In genomic region chr8:48458373-48458772, GRCm38 (mm10) we compare ENCODE assay signal across 8 mouse cellular contexts.
A peak's percentile ranks its signal among the peaks of the same experiment; 100 is the strongest.
DNase-seq lines count a peak whose midpoint lies in the region; ATAC-seq lines count a peak whose summit lies in the region.

No protein-coding gene starts in this region.

- H3K4me3 ChIP-seq in forebrain, embryonic 10.5 days: no peak overlapping the region

- 16% methylated on average over 5 of the region's 5 CpGs for WGBS in forebrain, embryonic 10.5 days

- ATAC-seq in frontal cortex, adult (ENCODE audit: low TSS enrichment): peak; percentile 41; the same call in 1 of the 2 replicates

- peak overlapping the region; percentile 62 for H3K27ac ChIP-seq in forebrain, embryonic 10.5 days

- no peaks in the 10 kb centered on the region for H3K36me3 ChIP-seq in forebrain, embryonic 10.5 days (replicated peaks)

- H3K9me3 ChIP-seq in forebrain, embryonic 10.5 days: no peaks in the 10 kb centered on the region

- intact Hi-C loops in heart, postnatal 10 days (cut with DNase I): no loop called here
- intact Hi-C loops in heart, postnatal 36 days (cut with DNase I): no loop called here

- no peak for DNase-seq in frontal cortex, postnatal 25 days (ENCODE audit: low spot score in 2 of 2)
- DNase-seq in Muller cell, postnatal 12 days (ENCODE audit: inconsistent ontology term): peak; percentile 93
- peak; percentile 34 for DNase-seq in forebrain, embryonic 10.5 days (ENCODE audit: extremely low spot score, low spot score)
- peak; percentile 60 for DNase-seq in layer of hippocampus, adult 9-11 months
- peak; percentile 43 for DNase-seq in right cerebral cortex, postnatal 4 days
- no peak for DNase-seq in heart, postnatal 10 days
- DNase-seq in heart, postnatal 36 days: no peak

- peaks cover 60% of the 10 kb centered on the region for H3K4me1 ChIP-seq in forebrain, embryonic 10.5 days

- H3K27me3 ChIP-seq in forebrain, embryonic 10.5 days (ENCODE audit: poor library complexity, severe bottlenecking): peaks cover 3% of the 10 kb centered on the region; the same call in 1 of the 2 replicates

Comparison
In these comparisons a context has a peak if more than half of its experiments do, and no peak if none do; other contexts are left out.
1. DNase-seq: peak in Muller cell, postnatal 12 days (single experiment), forebrain, embryonic 10.5 days (single experiment), layer of hippocampus, adult 9-11 months (single experiment) and right cerebral cortex, postnatal 4 days (single experiment); none in frontal cortex, postnatal 25 days (0 of 2), heart, postnatal 10 days (0 of 2) and heart, postnatal 36 days (0 of 2).